Mouse (Mus musculus): ENCODE data around the gene Kdm5a.

Gene Kdm5a

DNA sequence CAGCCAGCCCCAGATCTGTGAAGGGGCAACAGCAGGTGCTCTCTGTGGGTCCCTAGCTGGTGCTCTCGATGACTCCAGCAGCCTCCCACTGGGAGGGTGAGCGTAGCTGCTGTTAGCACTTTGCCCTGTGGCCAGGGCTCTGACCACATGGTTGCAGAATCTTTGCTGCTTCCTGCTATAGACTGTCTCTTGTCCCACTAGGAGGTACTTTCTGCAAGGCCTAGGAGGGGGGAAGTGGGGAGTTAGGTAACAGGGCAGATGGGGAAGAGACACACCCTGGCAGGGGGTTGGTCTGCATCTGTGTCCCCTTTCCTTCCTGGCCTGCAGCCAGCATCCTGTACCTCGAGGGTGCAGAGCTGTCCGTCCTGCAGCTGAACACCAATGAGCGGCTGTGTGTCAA lies 109.5 kb downstream of the Kdm5a start:
- peak; percentile 63 to 66 for DNase-seq

GRCm38 (mm10) chr6:120475288-120475687 lies 111.4 kb downstream of the Kdm5a start:
- DNase-seq = no peak

DNA sequence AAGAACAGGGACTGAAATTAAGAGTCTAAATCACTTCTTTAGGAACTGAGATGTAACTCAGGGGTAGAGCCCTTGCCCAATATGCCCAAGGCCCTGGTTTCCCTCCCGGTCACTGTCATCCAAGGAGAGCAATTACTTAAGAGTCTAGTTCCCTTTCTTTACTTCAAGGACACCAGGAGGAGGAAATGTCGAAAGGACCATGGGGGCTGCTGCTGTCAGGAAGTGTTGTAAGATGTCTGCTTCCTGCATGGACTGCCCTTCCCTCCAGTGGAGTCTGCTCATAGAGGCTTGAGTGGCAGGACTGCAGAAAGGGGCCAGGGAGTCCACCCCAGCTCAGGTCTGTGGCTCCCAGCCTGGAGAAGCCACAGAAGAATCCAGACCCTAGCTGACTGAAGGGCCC lies 115.4 kb downstream of the Kdm5a start:
- no peak for DNase-seq

- DNase-seq = no peak
Observed at GRCm38 (mm10) chr6:120480361-120480760, 116.4 kb downstream of the Kdm5a start.

GRCm38 (mm10) chr6:120481538-120481937 lies 117.6 kb downstream of the Kdm5a start:
- DNase-seq = peak in 1 of 2 experiments; percentile 58

- no peak for DNase-seq
Observed at GRCm38 (mm10) chr6:120482021-120482420, 118.1 kb downstream of the Kdm5a start.

GRCm38 (mm10) chr6:120482756-120483155 lies 118.8 kb downstream of the Kdm5a start:
- DNase-seq = no peak

GRCm38 (mm10) chr6:120483211-120483626 lies 119.3 kb downstream of the Kdm5a start:
- DNase-seq = peak in 1 of 2 experiments; percentile 73

DNA sequence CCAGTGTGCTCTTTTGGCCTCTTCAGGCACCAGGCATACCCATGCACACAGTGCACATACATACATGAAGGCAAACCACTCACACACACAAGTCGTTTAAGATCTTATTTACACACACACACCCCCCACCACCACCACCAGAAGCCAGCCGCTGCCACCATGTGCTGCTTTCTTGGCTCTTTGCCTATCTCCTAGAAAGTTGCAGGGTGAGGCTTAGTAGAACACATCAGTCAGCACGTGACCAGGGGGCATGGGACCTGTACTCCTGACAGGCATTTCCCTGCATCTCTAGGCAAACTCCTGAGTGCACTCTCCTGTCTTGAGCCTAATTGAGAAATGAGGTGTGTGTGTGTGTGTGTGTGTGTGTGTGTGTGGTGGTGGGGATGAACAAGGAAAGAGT lies 121.1 kb downstream of the Kdm5a start:
- DNase-seq = no peak

GRCm38 (mm10) chr6:120486051-120486510 lies 122.2 kb downstream of the Kdm5a start:
- no peak for DNase-seq

GRCm38 (mm10) chr6:120488647-120489046 lies 124.7 kb downstream of the Kdm5a start:
- DNase-seq = no peak

DNA sequence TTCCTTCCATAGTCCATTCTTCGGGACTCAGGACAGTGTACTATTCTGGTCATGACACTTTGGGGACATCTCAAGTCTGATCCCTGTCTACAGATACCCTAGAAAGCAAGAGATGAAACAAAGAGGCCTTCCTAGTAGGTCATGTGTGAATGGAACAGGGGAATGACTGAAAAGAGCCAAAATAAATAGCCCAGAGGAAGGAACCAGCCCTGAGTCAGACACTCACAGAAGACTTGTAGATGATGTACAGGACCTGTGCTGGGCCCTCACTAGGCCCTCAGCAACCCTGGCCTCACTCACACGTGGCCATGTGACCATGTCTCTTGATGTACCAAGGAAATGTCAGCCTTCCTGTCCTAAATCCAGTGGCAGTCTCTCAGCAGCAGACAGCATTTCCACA lies 125.5 kb downstream of the Kdm5a start:
- DNase-seq = no peak

DNA sequence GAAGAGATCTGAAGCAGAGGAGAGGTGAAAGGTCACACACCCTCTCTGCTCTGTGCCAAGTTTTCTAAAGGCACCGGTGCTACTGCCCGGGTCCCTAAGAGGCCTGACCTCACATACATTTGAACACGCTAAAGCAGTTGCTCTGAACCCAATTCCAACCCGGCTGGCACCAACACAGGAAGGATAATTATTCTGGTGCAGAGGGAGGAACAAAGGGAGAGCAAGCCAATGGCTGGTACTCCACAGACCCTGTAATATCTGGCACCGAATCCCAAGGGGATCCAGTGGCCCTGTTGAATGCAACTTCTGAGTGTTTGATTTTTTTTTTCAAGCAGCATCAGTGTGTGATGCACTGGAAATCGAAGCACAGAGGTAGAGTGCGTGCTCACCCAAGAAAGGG lies 127.1 kb downstream of the Kdm5a start:
- DNase-seq = no peak

- DNase-seq = no peak
Observed at GRCm38 (mm10) chr6:120491862-120492498, 128.1 kb downstream of the Kdm5a start.

DNA sequence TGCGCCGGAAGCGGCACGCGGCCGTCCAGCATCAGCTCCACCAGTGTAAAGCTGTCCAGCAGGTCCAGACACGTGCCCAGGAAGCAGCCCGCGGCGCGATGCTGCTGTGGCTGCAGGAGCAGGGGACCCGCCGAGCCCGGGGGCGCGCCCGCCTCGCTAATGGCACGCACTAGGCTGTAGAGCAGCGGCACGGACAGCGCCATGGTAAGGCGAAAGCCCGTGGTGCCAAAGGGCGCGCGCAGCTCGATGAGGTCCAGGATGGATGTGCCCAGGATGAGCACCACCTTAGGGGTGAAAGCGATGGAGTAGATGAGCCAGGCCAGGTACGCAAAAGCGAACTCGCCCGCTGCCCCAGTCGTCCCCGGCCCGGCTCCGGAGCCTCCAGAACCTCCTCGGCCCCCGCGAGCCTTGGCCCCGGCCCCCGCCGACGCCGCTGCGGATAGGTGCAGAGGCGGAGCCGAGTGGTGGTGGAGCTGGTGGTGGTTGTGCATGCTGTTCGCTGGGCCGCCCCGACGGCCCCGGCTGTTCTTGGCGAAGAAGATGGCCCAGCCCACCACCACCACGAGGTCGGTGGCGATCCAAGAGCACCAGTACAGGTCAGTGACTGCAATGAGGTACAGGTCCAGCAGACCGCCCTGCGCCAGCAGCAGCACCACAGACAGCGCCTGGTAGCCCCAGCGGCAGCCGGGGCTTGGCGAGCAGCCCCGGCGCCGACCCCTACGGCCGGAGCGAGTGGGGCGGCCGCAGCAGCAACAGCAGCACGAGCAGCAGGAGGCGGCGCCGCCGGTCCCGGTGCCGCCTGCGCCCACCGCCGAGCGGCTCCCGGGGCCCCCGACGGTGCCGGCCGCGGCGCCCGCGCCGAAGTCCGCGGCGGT lies 128.8 kb downstream of the Kdm5a start:
- DNase-seq = no peak

- no peak for DNase-seq
Observed at GRCm38 (mm10) chr6:120493374-120494181, 129.7 kb downstream of the Kdm5a start, which contains the start of gene Tmem121b. Gene Tmem121b, minus strand, starts transcription at chr6:120493807.
